Mouse (Mus musculus) kidney, adult 9 months (tissue): Measurements from ENCODE around the gene Flywch2.

Experiments
- DNase-seq: peaks from one replicate; pipeline ENCODE4 v3.0.0; 2022

Gene Flywch2

DNA sequence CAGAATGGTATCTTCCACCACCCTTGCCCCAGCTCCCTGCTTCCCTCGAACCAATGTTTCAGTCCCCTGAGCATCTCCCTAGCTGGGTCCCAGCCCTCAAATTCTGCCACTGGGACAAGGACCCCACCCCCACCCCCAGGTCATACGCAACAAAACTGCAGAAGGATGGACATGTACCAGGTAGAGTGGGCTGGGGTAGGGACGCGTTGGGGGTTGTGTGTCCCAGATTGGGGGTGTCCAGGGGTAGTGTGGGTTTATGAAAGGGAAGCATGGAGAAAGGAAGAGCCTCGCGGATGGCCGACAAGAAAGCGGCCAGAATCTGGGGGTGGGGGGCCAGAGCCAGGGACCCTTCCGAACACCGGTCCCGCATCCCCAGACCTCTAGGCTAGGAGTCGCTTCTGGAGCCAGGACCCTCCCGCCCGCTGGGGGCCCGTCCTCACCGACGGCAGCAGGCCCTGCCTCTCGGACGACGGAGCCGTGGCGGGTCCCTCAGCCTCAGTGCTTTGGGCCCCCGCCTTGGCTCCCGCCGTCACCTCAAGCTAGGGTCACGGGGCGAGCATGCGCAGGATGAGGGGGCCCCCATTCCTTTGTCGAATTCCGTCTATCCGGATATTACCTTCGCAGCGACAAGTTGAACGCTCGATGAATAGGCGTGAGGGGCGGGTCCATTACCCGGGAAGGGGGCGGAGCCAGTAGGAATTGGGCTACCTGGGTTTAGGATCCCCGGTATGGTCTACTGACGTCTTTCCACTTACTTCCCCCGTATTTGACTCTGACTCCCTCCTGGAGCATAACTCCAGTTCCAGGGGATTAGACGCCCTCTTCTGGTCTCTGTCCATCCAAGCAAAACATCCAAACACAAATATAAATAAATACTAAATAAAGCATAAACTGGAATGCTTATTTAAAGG, at the start of gene Flywch2:
TSS of gene Flywch2 (minus strand) at position 521 of the 911 bp plus-strand sequence.
- DNase-seq, result peak; percentile 88

- no peak for DNase-seq
Measured at GRCm38 (mm10) chr17:23831201-23831600, 45.3 kb upstream of the Flywch2 start.

DNA sequence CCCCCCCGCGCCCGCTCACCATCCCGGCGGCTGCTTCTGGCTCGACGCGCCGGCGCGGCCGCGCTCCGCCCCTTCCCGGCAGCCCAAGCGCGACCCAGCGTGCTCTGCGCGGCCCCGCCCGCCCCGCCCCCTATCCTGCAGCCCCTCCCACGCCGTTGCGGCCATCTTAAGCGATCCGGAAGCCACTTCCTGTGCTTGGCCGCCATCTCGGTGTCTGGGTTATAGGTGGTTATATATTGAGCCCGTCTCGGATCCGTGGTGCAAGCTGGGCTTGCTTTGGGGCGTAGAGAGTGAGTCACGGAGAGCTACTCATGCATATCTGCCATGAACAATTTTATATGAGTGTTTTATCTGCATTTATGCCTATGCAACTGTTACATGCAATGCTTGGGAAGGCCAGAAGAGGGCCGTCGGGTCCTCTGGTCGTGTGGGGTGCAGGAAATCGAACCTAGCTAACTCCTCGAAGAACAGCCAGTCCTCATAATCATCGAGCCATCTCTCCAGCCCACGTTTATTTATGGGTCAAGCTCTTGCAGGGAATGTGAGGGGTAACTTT, 43.3 kb upstream of the Flywch2 start, which contains the start of gene Elob:
TSS of gene Elob (minus strand) at position 73 of the 556 bp plus-strand sequence.
- peak; percentile 90 for DNase-seq

DNA sequence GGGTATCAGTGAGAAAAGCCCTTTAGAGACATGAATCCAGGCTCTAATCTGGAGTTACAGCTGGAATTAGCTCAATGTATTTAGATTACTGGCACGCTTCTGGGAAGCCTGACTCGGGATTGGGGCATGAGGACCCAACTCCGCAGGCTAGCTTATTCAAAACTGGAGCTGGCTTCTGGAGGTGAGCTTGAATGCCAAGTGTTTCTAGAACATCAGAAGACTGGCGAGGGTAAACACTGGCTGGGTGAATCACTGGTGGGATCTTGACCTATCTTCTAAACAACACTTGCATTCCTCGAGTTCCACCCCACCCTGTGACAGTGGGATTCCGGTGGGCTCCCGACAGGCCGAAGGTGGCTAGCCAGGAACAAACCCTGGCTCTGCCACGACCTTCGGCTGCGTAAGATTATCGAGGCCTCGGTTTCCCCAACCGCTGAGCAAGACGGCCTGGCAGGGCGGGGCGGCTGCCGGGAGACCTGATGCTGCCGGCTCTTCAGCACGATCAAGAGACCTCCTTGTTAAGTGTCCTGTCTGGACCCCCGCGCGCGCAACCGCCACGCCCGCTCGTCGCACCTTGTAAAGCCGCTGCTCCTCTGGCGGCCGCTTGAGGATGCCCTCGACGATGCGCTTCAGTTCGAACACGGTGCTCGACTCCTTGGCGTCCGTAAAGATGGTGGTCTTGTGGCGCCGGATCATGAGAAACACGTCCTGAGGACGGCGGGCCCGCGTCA, 42.6 kb upstream of the Flywch2 start:
- peak; percentile 65 for DNase-seq

GRCm38 (mm10) chr17:23825591-23825990, 39.7 kb upstream of the Flywch2 start:
- DNase-seq, result no peak

- no peak for DNase-seq
Measured at GRCm38 (mm10) chr17:23823614-23824013, 37.7 kb upstream of the Flywch2 start.

DNA sequence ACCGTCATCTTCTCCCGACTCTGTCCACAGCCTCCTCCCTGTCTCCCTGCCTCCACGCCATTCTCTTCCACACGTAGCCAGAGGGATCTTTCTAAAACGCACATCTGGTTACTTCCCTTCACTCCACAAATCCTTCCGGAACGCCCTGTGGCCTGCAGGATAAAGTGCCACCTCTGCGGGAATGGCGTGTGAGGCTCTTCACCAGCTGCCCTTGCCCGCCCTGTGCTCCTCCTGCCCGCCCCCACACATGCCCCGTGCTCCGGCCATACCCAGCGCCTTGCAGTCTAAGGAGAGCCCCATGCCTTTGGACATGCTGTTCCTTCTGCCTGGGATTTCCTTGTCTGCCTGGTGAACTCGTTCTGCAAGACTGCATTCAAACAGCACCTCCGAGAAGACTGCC, 37.1 kb upstream of the Flywch2 start:
- DNase-seq, result no peak

- no peak for DNase-seq
Measured at GRCm38 (mm10) chr17:23822094-23822493, 36.2 kb upstream of the Flywch2 start.

GRCm38 (mm10) chr17:23820731-23821130, 34.9 kb upstream of the Flywch2 start:
- no peak for DNase-seq

DNA sequence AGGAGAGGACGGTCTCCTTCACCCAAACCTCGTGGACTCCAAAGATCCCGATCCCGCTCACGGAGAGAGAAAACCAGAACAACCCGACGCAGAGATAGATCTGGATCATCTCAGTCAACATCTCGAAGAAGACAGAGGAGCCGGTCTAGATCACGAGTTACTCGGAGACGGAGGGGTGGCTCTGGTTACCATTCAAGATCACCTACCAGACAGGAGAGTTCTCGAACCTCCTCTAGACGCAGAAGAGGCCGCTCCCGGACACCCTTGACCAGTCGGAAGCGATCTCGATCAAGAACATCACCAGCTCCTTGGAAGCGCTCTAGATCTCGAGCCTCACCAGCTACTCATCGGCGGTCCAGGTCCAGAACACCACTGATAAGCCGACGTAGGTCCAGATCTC, 33.4 kb upstream of the Flywch2 start:
- DNase-seq, result no peak

GRCm38 (mm10) chr17:23818579-23818978, 32.7 kb upstream of the Flywch2 start:
- DNase-seq, result no peak

GRCm38 (mm10) chr17:23815641-23816040, 29.8 kb upstream of the Flywch2 start:
- no peak for DNase-seq

- peak; percentile 60 for DNase-seq
Measured at GRCm38 (mm10) chr17:23807918-23808317, 22.0 kb upstream of the Flywch2 start.

GRCm38 (mm10) chr17:23806867-23807266, 21.0 kb upstream of the Flywch2 start:
- DNase-seq, result peak; percentile 66

DNA sequence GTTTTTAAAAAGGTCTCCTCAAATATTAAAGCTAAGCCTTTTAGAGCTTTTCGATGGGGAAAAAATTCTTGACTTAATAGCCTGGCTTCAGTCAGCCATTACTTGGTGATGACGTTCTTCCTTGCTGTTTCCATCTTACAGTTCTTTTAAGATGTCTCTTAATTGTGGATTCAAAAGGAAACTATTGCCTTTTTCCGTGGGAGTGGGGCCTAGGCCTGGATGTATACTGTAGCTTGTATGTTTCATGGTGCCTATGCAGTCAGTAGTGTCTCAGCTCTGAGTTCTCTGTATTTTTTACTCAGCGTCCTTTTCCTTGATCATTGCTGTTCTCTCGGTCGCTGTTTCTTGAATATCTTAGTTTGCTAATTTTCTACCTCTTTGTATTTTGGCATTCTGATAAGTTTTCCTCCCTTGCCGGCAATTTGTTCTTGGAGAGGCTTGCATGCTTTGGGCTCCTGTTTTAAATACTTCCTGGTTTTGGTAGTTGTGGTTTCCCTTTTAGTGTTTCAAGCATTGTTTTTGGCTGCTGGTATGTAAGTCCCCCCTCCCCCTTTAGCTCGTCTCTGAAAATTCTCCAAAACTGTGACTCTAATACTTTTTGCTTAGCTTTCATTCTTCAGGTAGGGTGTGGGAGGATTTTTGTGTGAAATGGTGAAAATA, 18.7 kb upstream of the Flywch2 start:
- DNase-seq, result no peak

DNA sequence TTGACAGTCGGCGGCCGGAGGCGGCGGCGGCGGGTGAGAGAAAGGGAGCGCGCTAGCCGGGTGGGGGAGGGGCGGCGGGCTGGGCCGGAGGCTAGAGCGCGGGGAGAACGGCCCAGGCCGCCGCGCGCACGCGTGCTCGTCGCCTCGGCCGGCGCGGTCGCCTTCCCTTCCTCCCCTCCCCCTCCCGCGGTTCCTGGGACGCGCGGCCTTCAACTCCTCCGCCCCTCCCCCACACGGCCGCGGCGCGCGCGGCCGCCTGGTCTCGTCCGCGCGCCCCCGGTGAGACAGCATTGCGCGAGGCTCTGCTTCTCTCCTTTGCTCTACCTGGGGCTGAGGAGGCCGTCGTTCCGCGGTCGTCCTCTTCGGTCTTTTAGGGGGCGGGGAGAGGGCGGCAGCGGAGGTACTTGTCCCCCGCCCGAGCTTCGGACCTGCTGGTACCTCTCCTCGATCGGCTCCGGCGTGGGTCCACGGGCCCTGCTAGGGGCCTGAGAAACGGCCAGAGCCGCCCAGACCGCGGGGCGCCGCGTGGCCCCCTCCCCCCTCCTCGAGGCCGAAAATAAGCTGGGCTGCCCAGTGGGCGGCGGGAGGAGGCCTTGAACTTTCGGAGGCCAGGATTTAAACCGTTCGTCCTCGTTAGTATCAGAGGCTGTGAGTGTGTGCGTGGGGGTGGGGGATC, 17.6 kb upstream of the Flywch2 start:
- peak; percentile 81 for DNase-seq

- DNase-seq, result peak; percentile 99
Measured at GRCm38 (mm10) chr17:23802746-23803365, 17.0 kb upstream of the Flywch2 start.

DNA sequence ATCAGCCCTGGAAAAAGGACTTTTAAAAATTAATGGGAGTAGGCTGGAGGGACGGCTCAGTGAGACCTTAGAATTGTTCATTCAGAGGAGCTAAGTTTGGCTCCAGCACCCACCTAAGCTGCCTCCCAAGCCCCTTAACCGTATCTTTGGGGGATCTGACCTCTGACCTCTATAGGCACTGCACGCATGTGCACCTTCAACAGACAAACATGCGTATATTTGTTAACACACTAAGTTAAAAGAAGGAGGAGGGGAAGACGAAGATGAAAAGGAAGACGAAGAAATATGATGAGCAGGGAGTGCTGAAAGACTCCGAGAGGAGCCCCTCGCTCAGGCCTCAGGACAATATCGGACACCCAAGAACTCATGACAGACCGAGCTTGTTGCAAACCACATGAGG, 15.7 kb upstream of the Flywch2 start:
- no peak for DNase-seq

DNA sequence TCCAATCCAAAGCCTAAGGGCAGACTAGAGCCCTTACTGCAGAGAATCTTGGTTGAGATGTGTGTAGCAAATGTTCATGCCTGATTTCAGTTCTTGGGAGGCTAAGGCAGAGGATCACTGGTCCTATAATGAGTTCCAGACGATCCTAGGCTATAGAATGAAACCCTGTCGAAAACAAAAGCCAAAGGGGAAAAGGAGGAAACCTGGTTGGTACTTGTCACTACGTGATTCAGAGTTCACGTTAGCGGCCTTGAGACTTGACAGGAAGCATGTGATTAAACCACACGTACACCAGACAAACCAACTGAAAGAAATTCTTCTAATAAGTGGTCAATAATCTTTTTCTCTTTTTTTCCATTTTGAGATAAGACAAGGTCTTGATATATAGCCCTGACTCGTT, 11.4 kb upstream of the Flywch2 start:
- DNase-seq, result no peak

GRCm38 (mm10) chr17:23795323-23795722, 9.4 kb upstream of the Flywch2 start:
- no peak for DNase-seq

GRCm38 (mm10) chr17:23791079-23791357, 5.1 kb upstream of the Flywch2 start:
- no peak for DNase-seq
